Mouse (Mus musculus) intestine, postnatal 0 days (tissue): ENCODE measurements around the gene Rps24. TPM values are rescaled to one million over a fixed set of nuclear protein-coding genes. Genes with fewer than 3 reads are reported as not detected.
A peak's percentile ranks its signal among the peaks of the same experiment; 100 is the strongest.

ENCODE experiments used
- ATAC-seq: fragments of 200-750 bp; cut with Nextera tagmentation; 2 replicates; pipeline ENCODE4 v1.8.0; 2017; ENCODE audit warnings: mild to moderate bottlenecking, moderate TSS enrichment, moderate library complexity
- H3K27ac ChIP-seq: fragments of 300-500 bp; sonication (generic); 2 replicates; pipeline ENCODE4 v1.5.1; 2014; ENCODE audit warnings: mild to moderate bottlenecking, low read depth, low read length, moderate library complexity
- H3K27me3 ChIP-seq: fragments of 300-500 bp; sonication (generic); replicated peaks from 2 replicates; pipeline ENCODE4 v1.6.1; 2014; ENCODE audit warnings: low read length, mixed read lengths; ENCODE audit not compliant: control insufficient read depth, insufficient read depth
- H3K36me3 ChIP-seq: fragments of 300-500 bp; sonication (generic); 2 replicates; pipeline ENCODE4 v1.6.1; 2014; ENCODE audit warnings: mild to moderate bottlenecking, moderate library complexity; ENCODE audit not compliant: control insufficient read depth, insufficient read depth
- H3K4me1 ChIP-seq: fragments of 300-500 bp; sonication (generic); replicated peaks from 2 replicates; pipeline ENCODE4 v1.6.1; 2014; ENCODE audit warnings: antibody characterized with exemption, low read length, mixed read lengths; ENCODE audit not compliant: control insufficient read depth, insufficient read depth
- H3K4me2 ChIP-seq: fragments of 300-500 bp; sonication (generic); replicated peaks from 2 replicates; pipeline ENCODE4 v1.6.1; 2014; ENCODE audit warnings: low read depth, mild to moderate bottlenecking, moderate library complexity
- H3K4me3 ChIP-seq: fragments of 300-500 bp; sonication (generic); 2 replicates; pipeline ENCODE4 v1.5.1; 2014; ENCODE audit warnings: low read depth, low read length
- H3K9ac ChIP-seq: fragments of 300-500 bp; sonication (generic); 2 replicates; pipeline ENCODE4 v1.6.1; 2014; ENCODE audit warnings: mild to moderate bottlenecking, low read depth, low read length
- H3K9me3 ChIP-seq: fragments of 300-500 bp; sonication (generic); 2 replicates; pipeline ENCODE4 v1.6.1; 2016; ENCODE audit warnings: mixed run types; ENCODE audit not compliant: control insufficient read depth
- CTCF ChIP-seq: sonication (generic); IDR thresholded peaks from 2 replicates; pipeline ENCODE4 v1.5.1; 2016; ENCODE audit warnings: low read depth, mild to moderate bottlenecking, control low read depth, antibody characterized with exemption, moderate library complexity
- WGBS: fragments of 180-500 bp; shearing (Covaris S2); extraction: QIAGEN DNeasy Blood & Tissue Kit; methylation state at CpG from one replicate; pipeline ENCODE4 v1.1.7; 2014; 5-methylcytosine and 5-hydroxymethylcytosine counted together
- polyA plus RNA-seq: library from polyadenylated mRNA; unstranded; fragments of >200 nt; fragmentation: Nextera tagmentation; extraction: Ambion mirVana; gene quantifications from 2 replicates; pipeline ENCODE4 v1.2.1, GENCODE M21; 2015

Gene Rps24
- polyA plus RNA-seq, 1 experiment from 2014 or later: 766 TPM

DNA sequence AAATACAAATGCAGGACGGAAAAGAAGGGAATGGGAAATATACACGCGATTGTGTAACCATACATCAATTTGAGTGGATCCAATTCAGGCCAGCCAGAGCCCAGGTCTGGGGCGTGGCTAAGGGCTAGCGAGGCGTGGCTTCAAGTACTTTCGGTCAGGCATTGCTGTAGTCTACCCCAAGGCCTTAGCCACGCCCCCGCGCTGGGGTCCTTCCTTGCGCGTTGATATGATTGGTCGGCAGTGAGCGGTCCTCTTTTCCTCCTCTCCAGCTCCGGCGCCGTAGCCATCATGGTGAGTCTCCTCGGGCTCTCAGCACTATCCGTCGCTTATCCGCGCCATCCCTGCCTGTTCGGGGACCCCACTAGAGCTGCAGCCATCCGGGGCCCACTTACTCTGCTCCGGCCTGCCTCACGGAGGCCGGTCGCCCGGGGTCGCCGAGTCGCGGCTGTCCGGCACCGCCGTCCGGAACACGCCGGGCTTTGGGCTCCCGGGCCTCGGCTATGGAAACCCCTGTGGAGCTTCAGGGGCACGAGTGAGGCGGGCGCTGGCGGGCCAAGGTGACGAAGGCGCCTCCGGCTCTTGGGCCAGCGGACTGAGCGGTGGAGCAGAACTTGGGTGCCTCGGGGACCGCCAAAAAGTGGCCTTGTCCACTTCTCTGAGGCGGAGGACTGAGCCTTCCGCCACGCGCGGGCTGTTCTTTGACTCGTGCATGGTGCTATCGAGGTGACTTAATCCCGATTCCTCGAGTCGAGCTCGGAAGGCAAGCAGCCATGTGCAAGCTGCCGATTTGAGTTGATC is 3.7 kb downstream of the Rps24 start:
- Histone ChIP-seq H3K4me2 (peak overlapping the region; percentile 77), H3K9ac (peak overlapping the region; percentile 93), H3K36me3 (peaks cover 33% of the 10 kb centered on the region), H3K27me3 (no peaks in the 10 kb centered on the region), H3K9me3 (no peaks in the 10 kb centered on the region), H3K4me1 (peaks cover 3% of the 10 kb centered on the region; the same call in 1 of the 2 replicates), H3K27ac (peak overlapping the region; percentile 82), H3K4me3 (peak overlapping the region; percentile 84)
- WGBS: under 1% methylated on average over 64 of the region's 64 CpGs
- ATAC-seq: peak; percentile 91
- TF ChIP-seq CTCF: no peak

DNA sequence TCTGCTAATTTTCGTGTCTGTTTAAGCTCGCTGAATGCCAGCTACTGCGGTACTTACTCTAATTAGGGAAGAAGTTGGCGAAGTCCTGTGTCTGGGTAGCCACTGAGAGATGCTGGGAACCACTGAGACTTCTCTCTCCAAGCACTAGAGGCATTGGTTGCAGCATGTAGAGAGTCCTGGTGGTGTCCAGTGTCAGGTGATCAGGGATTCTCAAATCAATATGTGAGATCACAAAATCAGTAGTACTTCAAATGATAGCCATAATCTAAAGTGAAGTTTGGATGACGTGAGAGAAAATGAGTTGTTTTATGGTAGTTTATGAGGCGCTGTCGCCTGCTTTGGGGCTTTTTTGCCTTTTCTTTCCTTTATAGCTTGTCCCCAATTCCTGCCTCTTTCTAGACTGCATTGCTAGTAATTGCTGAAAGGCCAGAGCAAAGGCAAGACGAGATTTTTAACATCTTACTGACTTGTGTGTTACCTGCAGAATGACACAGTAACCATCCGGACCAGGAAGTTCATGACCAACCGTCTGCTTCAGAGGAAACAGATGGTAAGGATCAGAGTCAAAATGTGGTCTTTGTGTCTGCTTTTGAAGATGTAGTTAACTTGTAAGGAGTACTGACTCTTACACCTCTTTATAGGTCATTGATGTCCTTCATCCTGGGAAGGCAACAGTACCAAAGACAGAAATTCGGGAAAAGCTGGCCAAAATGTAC is 4.5 kb downstream of the Rps24 start:
- Histone ChIP-seq H3K9ac (peak overlapping the region; percentile 93), H3K4me1 (peaks cover 3% of the 10 kb centered on the region; the same call in 1 of the 2 replicates), H3K27ac (peak overlapping the region; percentile 82), H3K27me3 (no peaks in the 10 kb centered on the region), H3K4me2 (peak overlapping the region; percentile 77), H3K9me3 (no peaks in the 10 kb centered on the region), H3K4me3 (peak overlapping the region; percentile 84), H3K36me3 (peaks cover 41% of the 10 kb centered on the region)
- no peak for ATAC-seq
- no peak for TF ChIP-seq CTCF
- WGBS: 4% methylated on average over 11 of the region's 11 CpGs

DNA sequence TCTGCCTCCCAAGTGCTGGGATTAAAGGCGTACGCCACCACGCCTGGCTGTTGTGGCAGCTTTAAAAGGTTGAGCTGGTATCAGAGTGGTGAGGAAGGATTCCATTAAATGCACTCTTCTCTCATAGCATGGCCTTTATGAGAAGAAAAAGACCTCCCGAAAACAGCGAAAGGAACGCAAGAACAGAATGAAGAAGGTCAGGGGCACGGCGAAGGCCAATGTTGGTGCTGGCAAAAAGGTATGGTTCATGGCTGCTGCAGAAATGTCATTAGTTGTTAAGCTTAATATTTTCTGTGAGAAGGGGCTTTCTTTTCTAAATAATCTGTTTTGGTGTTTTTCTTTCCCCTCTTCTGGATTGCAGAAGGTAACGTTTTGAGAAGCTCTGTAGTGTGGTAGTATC is 6.3 kb downstream of the Rps24 start:
- 79% methylated on average over 9 of the region's 9 CpGs for WGBS
- H3K4me1 ChIP-seq: peaks cover 3% of the 10 kb centered on the region; the same call in 1 of the 2 replicates
- H3K4me3 ChIP-seq: no peak overlapping the region
- no peaks in the 10 kb centered on the region for H3K27me3 ChIP-seq
- H3K36me3 ChIP-seq: peaks cover 58% of the 10 kb centered on the region
- ATAC-seq: no peak
- no peak overlapping the region for H3K4me2 ChIP-seq
- no peak overlapping the region for H3K9ac ChIP-seq
- no peak for TF ChIP-seq CTCF
- H3K27ac ChIP-seq: no peak overlapping the region
- H3K9me3 ChIP-seq: no peaks in the 10 kb centered on the region

DNA sequence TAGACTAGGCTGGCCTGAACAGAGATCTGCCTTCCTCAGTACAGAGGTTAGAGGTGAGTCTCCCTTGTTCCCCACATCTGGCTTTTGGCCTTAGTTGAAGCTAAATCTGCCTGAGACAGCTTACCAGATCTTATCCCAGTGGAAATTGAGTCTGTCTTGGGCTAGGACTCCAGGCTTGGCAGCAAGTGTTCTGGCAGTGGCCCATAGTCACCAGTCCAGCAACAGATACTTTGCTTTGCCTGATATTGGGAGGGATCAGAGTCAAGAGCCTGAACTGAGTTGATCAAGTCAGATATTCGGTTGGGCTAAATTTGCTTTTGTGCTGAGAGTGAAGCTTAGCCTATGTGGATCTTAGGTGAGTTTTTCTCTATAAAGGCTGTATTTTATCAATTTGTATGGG is 9.6 kb downstream of the Rps24 start:
- Histone ChIP-seq H3K36me3 (peaks cover 74% of the 10 kb centered on the region), H3K27ac (no peak overlapping the region; the same call in 1 of the 2 replicates), H3K9ac (no peak overlapping the region), H3K4me2 (no peak overlapping the region), H3K9me3 (no peaks in the 10 kb centered on the region), H3K4me3 (no peak overlapping the region), H3K27me3 (no peaks in the 10 kb centered on the region), H3K4me1 (peaks cover 3% of the 10 kb centered on the region; the same call in 1 of the 2 replicates)
- 95% methylated on average over 1 of the region's 1 CpGs for WGBS
- TF ChIP-seq CTCF: no peak
- no peak for ATAC-seq

DNA sequence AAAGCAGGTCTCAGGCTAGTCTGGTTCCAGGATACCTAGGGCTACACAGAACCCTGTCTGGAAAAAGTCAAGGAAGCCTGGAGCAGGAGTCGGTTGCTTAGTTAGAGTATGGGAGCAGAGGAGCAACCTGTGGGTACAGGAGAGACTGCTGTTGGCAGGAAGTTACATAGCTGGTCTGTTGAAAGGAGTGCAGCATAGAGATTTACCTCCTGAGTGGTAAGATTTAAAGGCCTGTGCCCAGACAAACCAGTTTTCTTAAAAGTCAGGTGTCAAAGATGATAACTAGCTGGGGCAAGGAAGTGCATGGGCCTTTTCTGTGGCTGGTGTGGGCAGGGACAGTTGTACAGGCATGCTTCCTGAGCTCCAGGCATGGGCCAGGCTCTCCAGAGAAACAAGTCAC is 10.5 kb downstream of the Rps24 start:
- Histone ChIP-seq H3K27ac (no peak overlapping the region), H3K36me3 (peaks cover 69% of the 10 kb centered on the region), H3K9ac (no peak overlapping the region), H3K27me3 (no peaks in the 10 kb centered on the region), H3K4me1 (no peaks in the 10 kb centered on the region), H3K4me3 (no peak overlapping the region), H3K4me2 (no peak overlapping the region), H3K9me3 (no peaks in the 10 kb centered on the region)
- ATAC-seq: no peak
- WGBS: 76% methylated on average over 1 of the region's 1 CpGs
- TF ChIP-seq CTCF: no peak

DNA sequence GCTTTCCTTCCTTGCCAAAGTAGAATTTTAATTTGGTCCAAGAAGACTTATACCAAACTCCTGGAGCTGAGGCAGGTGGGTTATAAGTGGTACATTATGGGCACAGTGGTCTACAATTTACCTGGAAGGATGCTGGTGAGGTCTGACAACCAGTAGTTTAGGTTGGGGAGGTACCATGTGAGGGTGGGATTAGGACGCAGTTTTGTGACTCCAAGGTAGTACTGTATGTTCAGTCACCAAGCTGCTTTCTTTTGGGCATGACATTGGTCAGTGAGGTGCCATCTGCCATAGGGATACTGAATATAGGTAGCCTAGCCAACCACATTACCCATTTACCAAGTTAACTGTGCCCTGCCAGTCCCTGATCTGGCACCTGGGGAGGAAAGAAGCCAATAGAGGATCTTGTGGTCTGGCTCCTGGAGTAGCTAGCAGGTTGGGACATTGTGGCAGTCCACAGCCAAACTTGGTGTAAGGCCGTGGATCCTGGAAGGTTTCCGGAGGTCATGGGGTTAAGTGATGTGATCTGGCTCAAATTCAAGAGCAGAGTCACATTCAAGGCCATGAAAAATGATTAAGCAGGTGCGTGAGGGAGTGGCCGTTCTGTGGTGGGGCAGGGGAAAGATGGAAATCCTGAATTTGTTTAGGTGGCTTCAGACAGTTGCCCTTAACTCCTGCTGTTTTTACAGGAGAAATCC is 11.8 kb downstream of the Rps24 start:
- no peaks in the 10 kb centered on the region for H3K4me1 ChIP-seq
- H3K9me3 ChIP-seq: peaks cover 3% of the 10 kb centered on the region; the same call in 1 of the 2 replicates
- no peak overlapping the region for H3K4me2 ChIP-seq
- no peak overlapping the region for H3K9ac ChIP-seq
- H3K27ac ChIP-seq: no peak overlapping the region
- peaks cover 57% of the 10 kb centered on the region for H3K36me3 ChIP-seq
- ATAC-seq: no peak
- no peaks in the 10 kb centered on the region for H3K27me3 ChIP-seq
- 56% methylated on average over 5 of the region's 5 CpGs for WGBS
- no peak overlapping the region for H3K4me3 ChIP-seq
- TF ChIP-seq CTCF: no peak
